8 mouse cellular contexts compared by ENCODE assay signal in the genomic region with DNA sequence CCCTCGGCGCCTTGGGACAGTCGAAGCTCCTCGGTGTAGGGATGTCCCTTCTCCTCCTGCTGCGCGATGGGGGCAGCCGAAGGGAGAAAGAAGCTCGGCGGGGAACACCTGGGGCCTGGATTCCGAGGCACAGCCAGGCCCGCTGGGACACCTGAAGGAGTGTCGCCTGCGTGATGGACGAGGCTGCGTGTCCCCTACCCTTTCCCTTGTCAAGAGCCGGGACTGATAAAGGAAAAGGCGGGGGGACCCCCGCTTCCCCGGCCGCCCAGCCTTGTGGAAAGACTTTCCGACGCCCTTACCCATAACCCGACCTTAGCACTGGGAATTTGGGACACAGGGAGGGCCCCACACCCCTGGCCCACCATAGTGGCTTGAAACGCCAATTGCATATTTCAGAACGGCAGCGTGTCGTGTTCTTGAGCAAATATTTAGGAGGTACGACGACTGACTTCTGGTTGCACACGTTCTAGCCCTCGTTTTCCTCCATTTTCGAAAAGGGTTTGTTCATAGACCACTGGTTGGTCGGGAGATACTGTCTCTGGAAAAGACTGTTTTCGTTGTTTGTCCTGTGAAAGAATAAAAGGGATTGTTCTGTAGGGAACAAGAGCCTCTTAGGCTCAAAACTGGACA. TPM values are rescaled to one million over a fixed set of nuclear protein-coding genes. Genes with fewer than 3 reads are reported as not detected.
A peak's percentile ranks its signal among the peaks of the same experiment; 100 is the strongest.
DNase-seq lines count a peak whose midpoint lies in the region; ATAC-seq and TF ChIP-seq lines count a peak whose summit lies in the region.

No protein-coding gene starts in this region.

- ATAC-seq in forebrain, embryonic 15.5 days (replicated peaks), result no peak
- no peak; the same call in 1 of the 2 replicates for ATAC-seq in limb, embryonic 12.5 days (ENCODE audit: insufficient number of reproducible peaks, insufficient read depth, low FRiP score, low TSS enrichment, low read depth)

- peaks cover 55% of the 10 kb centered on the region for H3K79me2 ChIP-seq in myocyte (ENCODE audit: control insufficient read depth, insufficient read depth)

- peak overlapping the region; percentile 60 for H3K9ac ChIP-seq in forebrain, embryonic 15.5 days (replicated peaks)
- peak overlapping the region; percentile 89 for H3K9ac ChIP-seq in limb, embryonic 12.5 days (replicated peaks)

- peak overlapping the region; percentile 90 for H3K27ac ChIP-seq in forebrain, embryonic 15.5 days (replicated peaks)
- H3K27ac ChIP-seq in limb, embryonic 12.5 days, result peak overlapping the region; percentile 93

- TF ChIP-seq POLR2A in myocyte (IDR thresholded peaks at IDR 0.05; ENCODE audit: insufficient read length, low read depth), result no peak

- DNase-seq in cerebellum, adult 9-10 months, result peak; percentile 44
- no peak for DNase-seq in cerebellum, adult 11-12 months
- DNase-seq in ovary, postnatal 14 days (ENCODE audit: low spot score), result peak; percentile 43
- no peak for DNase-seq in ovary, postnatal 36 days (ENCODE audit: low spot score)
- DNase-seq in cerebellum, postnatal 36 days, result no peak

- H3K9me3 ChIP-seq in forebrain, embryonic 15.5 days, result no peaks in the 10 kb centered on the region
- no peaks in the 10 kb centered on the region for H3K9me3 ChIP-seq in limb, embryonic 12.5 days

- H3ac ChIP-seq in myocyte (ENCODE audit: control insufficient read depth, insufficient read length), result peak overlapping the region; percentile 39

- peaks cover 30% of the 10 kb centered on the region for H3K4me1 ChIP-seq in forebrain, embryonic 15.5 days
- H3K4me1 ChIP-seq in limb, embryonic 12.5 days (replicated peaks), result peaks cover 20% of the 10 kb centered on the region

- H3K4me3 ChIP-seq in forebrain, embryonic 15.5 days, result peak overlapping the region; percentile 57
- H3K4me3 ChIP-seq in limb, embryonic 12.5 days (replicated peaks), result peak overlapping the region; percentile 91
- H3K4me3 ChIP-seq in myocyte, result peak overlapping the region; percentile 87

- H3K36me3 ChIP-seq in forebrain, embryonic 15.5 days, result peaks cover 6% of the 10 kb centered on the region
- peaks cover 7% of the 10 kb centered on the region; the same call in 1 of the 2 replicates for H3K36me3 ChIP-seq in limb, embryonic 12.5 days
- H3K36me3 ChIP-seq in myocyte (ENCODE audit: control insufficient read depth, insufficient read depth), result no peaks in the 10 kb centered on the region

- H3K27me3 ChIP-seq in forebrain, embryonic 15.5 days, result no peaks in the 10 kb centered on the region
- H3K27me3 ChIP-seq in limb, embryonic 12.5 days, result no peaks in the 10 kb centered on the region
- no peaks in the 10 kb centered on the region for H3K27me3 ChIP-seq in myocyte (ENCODE audit: control insufficient read depth, insufficient read depth, insufficient read length)

- H3K4me2 ChIP-seq in forebrain, embryonic 15.5 days (replicated peaks), result peak overlapping the region; percentile 87
- peak overlapping the region; percentile 71 for H3K4me2 ChIP-seq in limb, embryonic 12.5 days
- H3K4me2 ChIP-seq in myocyte (ENCODE audit: low read depth), result peak overlapping the region; percentile 95

- under 1% methylated on average over 26 of the region's 34 CpGs for WGBS in forebrain, embryonic 15.5 days
- WGBS in limb, embryonic 12.5 days, result under 1% methylated on average over 32 of the region's 34 CpGs

TF ChIP-seq in myocyte, 11 proteins besides CTCF, POLR2A, EP300 and RAD21:
- TF ChIP-seq TCF3 (IDR thresholded peaks at IDR 0.05; ENCODE audit: insufficient read length, low read depth), result no peak
- TF ChIP-seq MYOG (IDR thresholded peaks at IDR 0.05; ENCODE audit: control insufficient read depth in 1 of 3, insufficient read depth in 1 of 3, insufficient read length in 2 of 3, low read depth in 2 of 3), result no peak
- TF ChIP-seq SRF (IDR thresholded peaks at IDR 0.05; ENCODE audit: control insufficient read depth, insufficient read length, low read depth), result no peak
- TF ChIP-seq USF1 (IDR thresholded peaks at IDR 0.05; ENCODE audit: low read depth), result no peak
- no peak for TF ChIP-seq CEBPB (IDR thresholded peaks at IDR 0.05; ENCODE audit: insufficient read depth, poor library complexity, severe bottlenecking)
- TF ChIP-seq MYOD1 (IDR thresholded peaks at IDR 0.05; ENCODE audit: control insufficient read depth in 1 of 3, insufficient read length in 2 of 3, low read depth in 2 of 3), result no peak
- TF ChIP-seq TCF12 (IDR thresholded peaks at IDR 0.05; ENCODE audit: insufficient read depth, poor library complexity, severe bottlenecking), result no peak
- TF ChIP-seq POLR2AphosphoS2 (IDR thresholded peaks at IDR 0.05; ENCODE audit: insufficient read length, low read depth), result no peak
- no peak for TF ChIP-seq MAX (IDR thresholded peaks at IDR 0.05; ENCODE audit: low read depth)
TF ChIP-seq in myocyte: peak in this region for 0.

RNA-seq across cellular contexts. Expression of a gene that starts 0.6 kb away (rescaled TPM):
- polyA plus RNA-seq in forebrain, embryonic 15.5 days (2015; fragmentation: Nextera tagmentation; extraction: Ambion mirVana), result 13.2 and 14.6 TPM in 2 replicates
- polyA plus RNA-seq in limb, embryonic 12.5 days (2016; fragmentation: Nextera tagmentation; extraction: Ambion mirVana), result 21.4 and 24.6 TPM in 2 replicates
- polyA plus RNA-seq in myocyte (2012; fragmentation: generic; extraction: Trizol), result 1.8 TPM

RNA-seq across cellular contexts. Expression of a gene that starts 0.9 kb away (rescaled TPM):
- polyA plus RNA-seq in forebrain, embryonic 15.5 days (2015; fragmentation: Nextera tagmentation; extraction: Ambion mirVana), result 12.4 and 13.4 TPM in 2 replicates
- 15.1 and 16.1 TPM in 2 replicates for polyA plus RNA-seq in limb, embryonic 12.5 days (2016; fragmentation: Nextera tagmentation; extraction: Ambion mirVana)
- 1.6 TPM for polyA plus RNA-seq in myocyte (2012; fragmentation: generic; extraction: Trizol)

Comparison
In these comparisons a context has a peak if more than half of its experiments do, and no peak if none do; other contexts are left out.
1. DNase-seq: peak in cerebellum, adult 9-10 months (single experiment) and ovary, postnatal 14 days (single experiment); none in cerebellum, adult 11-12 months (single experiment), ovary, postnatal 36 days (single experiment) and cerebellum, postnatal 36 days (0 of 2).
2. Peak in every context shown above with its lines, with median percentiles within 50 percentile points of each other: H3K4me2 ChIP-seq and H3K4me3 ChIP-seq.